Mouse (Mus musculus) lung, adult 2 months (tissue): ENCODE measurements around the gene Tac1.

ENCODE experiments used
- CTCF ChIP-seq: fragments of 200-500 bp; IDR thresholded peaks from 2 replicates; pipeline ENCODE4 v1.5.1; 2011; ENCODE audit warnings: mild to moderate bottlenecking, low read length, control low read depth; ENCODE audit not compliant: insufficient read depth
- POLR2A ChIP-seq: fragments of 200-500 bp; IDR thresholded peaks from 2 replicates; pipeline ENCODE4 v1.6.1; 2011; ENCODE audit warnings: low read depth, mild to moderate bottlenecking, control low read depth, low read length, borderline replicate concordance; ENCODE audit errors: extremely low read depth

GRCm38 (mm10) chr6:7578031-7578430, 23.4 kb downstream of the Tac1 start:
- TF ChIP-seq POLR2A (no peak), CTCF (no peak)
